Mouse (Mus musculus): ENCODE results near the gene Gal3st1. TPM values are rescaled to one million over a fixed set of nuclear protein-coding genes. Genes with fewer than 3 reads are reported as not detected.

The Gal3st1 gene
- total and polyA plus RNA-seq, 3 experiments, result 0.08 TPM; not detected in 2

GRCm38 (mm10) chr11:3963610-3964415 lies 19.6 kb upstream of the Gal3st1 start, which contains the start of gene Pes1:
Pes1 (plus strand) TSS chr11:3963975.
- TF ChIP-seq ZC3H11A (IDR thresholded peaks at IDR 0.05; ENCODE audit: low read depth, low read length) (no peak), ELF1 (IDR thresholded peaks at IDR 0.05; ENCODE audit: low read depth, low read length) (peak; percentile 85), POLR2AphosphoS2 (IDR thresholded peaks at IDR 0.05; ENCODE audit: low read depth, low read length) (no peak), CHD1 (IDR thresholded peaks at IDR 0.05; ENCODE audit: low read depth, low read length) (no peak), CTCF (conservative IDR thresholded peaks at IDR 0.05 in 1 of 2, IDR thresholded peaks at IDR 0.05 in 1 of 2; ENCODE audit: low read depth in 2 of 2, low read length in 2 of 2) (peak in 1 of 2 experiments; percentile 27; a peak in 1 of 4 replicates), POLR2A (IDR thresholded peaks at IDR 0.05; ENCODE audit: low read depth, low read length) (peak; percentile 79), JUN (IDR thresholded peaks at IDR 0.05; ENCODE audit: insufficient read depth, low read depth, low read length) (no peak), GABPA (IDR thresholded peaks at IDR 0.05; ENCODE audit: insufficient replicate concordance, low read depth, low read length) (no peak; the same call in 1 of the 2 replicates), PAX5 (IDR thresholded peaks at IDR 0.05; ENCODE audit: low read length) (no peak), USF1 (IDR thresholded peaks at IDR 0.05; ENCODE audit: low read depth, low read length) (peak; percentile 69), SIN3A (IDR thresholded peaks at IDR 0.05; ENCODE audit: low read length) (peak; percentile 84), NRF1 (IDR thresholded peaks at IDR 0.05; ENCODE audit: low read depth, low read length) (no peak), SMC3 (IDR thresholded peaks at IDR 0.05; ENCODE audit: low read depth, low read length) (no peak), RAD21 (IDR thresholded peaks at IDR 0.05; ENCODE audit: low read depth, low read length) (no peak), KAT2A (IDR thresholded peaks at IDR 0.05; ENCODE audit: insufficient replicate concordance, low read length) (peak; percentile 84; the same call in 1 of the 2 replicates), ZKSCAN1 (IDR thresholded peaks at IDR 0.05; ENCODE audit: borderline replicate concordance, low read depth, low read length) (no peak), MYC (IDR thresholded peaks at IDR 0.05; ENCODE audit: low read depth, low read length) (peak; percentile 99), ZMIZ1 (IDR thresholded peaks at IDR 0.05; ENCODE audit: low read depth, low read length) (peak; percentile 73; the same call in 1 of the 2 replicates), MEF2A (IDR thresholded peaks at IDR 0.05; ENCODE audit: borderline replicate concordance, low read depth, low read length) (peak; percentile 69; the same call in 1 of the 2 replicates), MAFK (IDR thresholded peaks at IDR 0.05; ENCODE audit: insufficient replicate concordance, low read length) (no peak), E2F4 (IDR thresholded peaks at IDR 0.05; ENCODE audit: insufficient replicate concordance, low read depth, low read length) (no peak), MAZ (IDR thresholded peaks at IDR 0.05; ENCODE audit: low read depth, low read length) (no peak), UBTF (IDR thresholded peaks at IDR 0.05; ENCODE audit: low read depth, low read length) (no peak; the same call in 1 of the 2 replicates), RCOR1 (conservative IDR thresholded peaks at IDR 0.05; ENCODE audit: low read depth, low read length) (peak; percentile 74; the same call in 1 of the 2 replicates), ETS1 (conservative IDR thresholded peaks at IDR 0.05; ENCODE audit: low read depth, low read length) (peak; percentile 70), CHD2 (IDR thresholded peaks at IDR 0.05; ENCODE audit: low read length) (no peak), IRF4 (IDR thresholded peaks at IDR 0.05; ENCODE audit: low read depth, low read length) (peak; percentile 51; the same call in 1 of the 2 replicates), BHLHE40 (IDR thresholded peaks at IDR 0.05; ENCODE audit: low read depth, low read length) (peak; percentile 99), MAX (IDR thresholded peaks at IDR 0.05; ENCODE audit: low read length) (peak; percentile 100), HCFC1 (IDR thresholded peaks at IDR 0.05; ENCODE audit: low read depth, low read length) (peak; percentile 90), ZNF384 (IDR thresholded peaks at IDR 0.05; ENCODE audit: low read depth, low read length) (no peak), USF2 (conservative IDR thresholded peaks at IDR 0.05; ENCODE audit: low read depth, low read length) (no peak; the same call in 1 of the 2 replicates), TBP (conservative IDR thresholded peaks at IDR 0.05; ENCODE audit: low read depth, low read length) (peak; percentile 92), JUND (conservative IDR thresholded peaks at IDR 0.05; ENCODE audit: low read depth, low read length) (no peak; the same call in 1 of the 2 replicates), MXI1 (IDR thresholded peaks at IDR 0.05; ENCODE audit: low read depth, low read length) (peak; percentile 98), EP300 (IDR thresholded peaks at IDR 0.05; ENCODE audit: low read length) (no peak), TCF12 (IDR thresholded peaks at IDR 0.05; ENCODE audit: low read depth, low read length) (peak; percentile 82), NELFE (IDR thresholded peaks at IDR 0.05; ENCODE audit: low read depth, low read length) (no peak)
- H3K79me2 ChIP-seq (replicated peaks; ENCODE audit: control insufficient read depth, extremely low read depth, insufficient read depth, poor library complexity, severe bottlenecking), result peaks cover 45% of the 10 kb centered on the region
- peak within 1 kb of the TSS; percentile 62 to 93 (median 86) for H3K4me3 ChIP-seq (replicated peaks in 1 of 3; ENCODE audit: low read depth in 2 of 3, low read length in 2 of 3, poor library complexity in 1 of 3)
- dilution Hi-C loops (cut with MboI; ENCODE audit: extremely low pct_ligation_motif_present, extremely low pct_unique_long_range_greater_than_20kb, low sequenced_read_pairs), result no loop called here
- H3K4me2 ChIP-seq (ENCODE audit: insufficient read depth, low read depth, poor library complexity, severe bottlenecking), result peak within 1 kb of the TSS; percentile 99
- H3K27me3 ChIP-seq (replicated peaks), result peaks cover 14% of the 10 kb centered on the region
- peak; percentile 95 for DNase-seq (ENCODE audit: extremely low read depth)
- in situ Hi-C loops (cut with MboI; ENCODE audit: low pct_ligation_motif_present, low pct_unique_long_range_greater_than_20kb, low sequenced_read_pairs), result no loop called here
- peak within 1 kb of the TSS; percentile 81 for H3K9ac ChIP-seq (ENCODE audit: insufficient read depth, low read depth)
- peaks cover 11 to 23% of the 10 kb centered on the region in 2 experiments for H3K4me1 ChIP-seq (ENCODE audit: control insufficient read depth in 1 of 2, insufficient read depth in 2 of 2)
- no peak within 1 kb of the TSS for H3K27ac ChIP-seq (ENCODE audit: insufficient read depth, low read depth)
- H3K36me3 ChIP-seq (replicated peaks in 1 of 2; ENCODE audit: control insufficient read depth in 1 of 2, insufficient read depth in 1 of 2, low read length in 1 of 2), result peaks cover 17 to 31% of the 10 kb centered on the region in 2 experiments
- no peaks in the 10 kb centered on the region for H3K9me3 ChIP-seq (replicated peaks; ENCODE audit: low read length)
